Mouse (Mus musculus): ENCODE results near the gene Ddrgk1.

GRCm38 (mm10) chr2:130707057-130707456, 42.6 kb upstream of the Ddrgk1 start:
- no peak for TF ChIP-seq CTCF (conservative IDR thresholded peaks at IDR 0.05 in 1 of 2, IDR thresholded peaks at IDR 0.05 in 1 of 2; ENCODE audit: low read depth in 2 of 2, low read length in 2 of 2)
- TF ChIP-seq POLR2A (IDR thresholded peaks at IDR 0.05; ENCODE audit: low read depth, low read length) = no peak
- no peak for TF ChIP-seq SMC3 (IDR thresholded peaks at IDR 0.05; ENCODE audit: low read depth, low read length)
